Mouse (Mus musculus) CH12.LX (cell line): ENCODE data around the gene Rps26. TPM values are rescaled to one million over a fixed set of nuclear protein-coding genes. Genes with fewer than 3 reads are reported as not detected.
A peak's percentile ranks its signal among the peaks of the same experiment; 100 is the strongest.

Source experiments
- DNase-seq: peaks from one replicate; pipeline ENCODE4 v3.0.0-alpha.2; 2013; ENCODE audit errors: extremely low read depth
- H3K27ac ChIP-seq: 2 replicates; pipeline ENCODE4 v1.5.1; 2012; ENCODE audit warnings: low read depth, mild to moderate bottlenecking, control low read depth, moderate library complexity; ENCODE audit not compliant: insufficient read depth
- H3K27me3 ChIP-seq: replicated peaks from 2 replicates; pipeline ENCODE3; 2012; ENCODE audit warnings: inconsistent platforms
- H3K36me3 ChIP-seq, 2 experiments: replicated peaks in 1 of 2; 2 replicates each; pipeline versions ENCODE3 to v1.6.1; 2012; ENCODE audit warnings: inconsistent platforms in 1 of 2, low read length in 1 of 2, mild to moderate bottlenecking in 1 of 2, mixed read lengths in 1 of 2, moderate library complexity in 1 of 2; ENCODE audit not compliant: control insufficient read depth in 1 of 2, insufficient read depth in 1 of 2
- H3K4me1 ChIP-seq, 2 experiments: 2 replicates each; pipeline ENCODE4 v1.6.1; 2012; ENCODE audit warnings: inconsistent platforms in 1 of 2, moderate library complexity in 1 of 2; ENCODE audit not compliant: insufficient read depth in 2 of 2, control insufficient read depth in 1 of 2
- H3K4me2 ChIP-seq: 2 replicates; pipeline ENCODE4 v1.6.1; 2012; ENCODE audit warnings: low read depth, mild to moderate bottlenecking, control low read depth; ENCODE audit not compliant: poor library complexity, insufficient read depth, severe bottlenecking
- H3K4me3 ChIP-seq, 3 experiments: fragments of 150-350 bp in 1 of 3; sonication (generic) in 1 of 3; replicated peaks in 1 of 3; 2 replicates each; pipeline versions ENCODE3 to v1.5.1; 2011 to 2012; ENCODE audit warnings: low read depth in 2 of 3, low read length in 2 of 3, mild to moderate bottlenecking in 2 of 3, moderate library complexity in 2 of 3, control low read depth in 1 of 3, improper control_type of control experiment in 1 of 3, inconsistent platforms in 1 of 3, mixed read lengths in 1 of 3; ENCODE audit not compliant: poor library complexity in 1 of 3
- H3K79me2 ChIP-seq: replicated peaks from 2 replicates; pipeline ENCODE4 v1.6.1; 2012; ENCODE audit warnings: mild to moderate bottlenecking, moderate library complexity; ENCODE audit not compliant: control insufficient read depth, poor library complexity, insufficient read depth, severe bottlenecking; ENCODE audit errors: extremely low read depth
- H3K9ac ChIP-seq: 2 replicates; pipeline ENCODE4 v1.6.1; 2012; ENCODE audit warnings: low read depth, mild to moderate bottlenecking, control low read depth, moderate library complexity; ENCODE audit not compliant: insufficient read depth
- H3K9me3 ChIP-seq: replicated peaks from 2 replicates; pipeline ENCODE3; 2012; ENCODE audit warnings: low read length, inconsistent platforms, mixed read lengths
- BHLHE40 ChIP-seq: IDR thresholded peaks from 2 replicates; pipeline ENCODE4 v1.6.1; 2011; ENCODE audit warnings: mild to moderate bottlenecking, low read depth, low read length, improper control_type of control experiment
- CHD1 ChIP-seq: IDR thresholded peaks from 2 replicates; pipeline ENCODE4 v1.6.1; 2012; ENCODE audit warnings: low read depth, low read length, improper control_type of control experiment, inconsistent platforms
- CTCF ChIP-seq, 2 experiments: IDR thresholded peaks in 1 of 2; conservative IDR thresholded peaks in 1 of 2; 2 replicates each; pipeline ENCODE4 v1.5.1; 2011 to 2012; ENCODE audit warnings: low read depth in 2 of 2, low read length in 2 of 2, improper control_type of control experiment in 1 of 2, inconsistent platforms in 1 of 2, mild to moderate bottlenecking in 1 of 2, moderate library complexity in 1 of 2
- E2F4 ChIP-seq: IDR thresholded peaks from 2 replicates; pipeline ENCODE4 v1.6.1; 2011; ENCODE audit warnings: low read depth, low read length, improper control_type of control experiment; ENCODE audit not compliant: insufficient replicate concordance
- ELF1 ChIP-seq: IDR thresholded peaks from 2 replicates; pipeline ENCODE4 v1.6.1; 2014; ENCODE audit warnings: low read depth, mild to moderate bottlenecking, inconsistent platforms, low read length, improper control_type of control experiment
- EP300 ChIP-seq: IDR thresholded peaks from 2 replicates; pipeline ENCODE4 v1.6.1; 2011; ENCODE audit warnings: low read length, improper control_type of control experiment
- ETS1 ChIP-seq: conservative IDR thresholded peaks from 2 replicates; pipeline ENCODE4 v1.6.1; 2012; ENCODE audit warnings: low read depth, mild to moderate bottlenecking, inconsistent platforms, low read length, improper control_type of control experiment, moderate library complexity
- GABPA ChIP-seq: IDR thresholded peaks from 2 replicates; pipeline ENCODE4 v1.6.1; 2012; ENCODE audit warnings: low read depth, low read length, improper control_type of control experiment, inconsistent platforms; ENCODE audit not compliant: insufficient replicate concordance
- IRF4 ChIP-seq: IDR thresholded peaks from 2 replicates; pipeline ENCODE4 v1.6.1; 2014; ENCODE audit warnings: low read depth, mild to moderate bottlenecking, inconsistent platforms, low read length, improper control_type of control experiment
- KAT2A ChIP-seq: IDR thresholded peaks from 2 replicates; pipeline ENCODE4 v1.6.1; 2012; ENCODE audit warnings: low read length, improper control_type of control experiment, inconsistent platforms; ENCODE audit not compliant: insufficient replicate concordance
- MAFK ChIP-seq: IDR thresholded peaks from 2 replicates; pipeline ENCODE4 v1.6.1; 2011; ENCODE audit warnings: low read length, improper control_type of control experiment; ENCODE audit not compliant: insufficient replicate concordance
- MAZ ChIP-seq: IDR thresholded peaks from 2 replicates; pipeline ENCODE4 v1.6.1; 2012; ENCODE audit warnings: low read depth, mild to moderate bottlenecking, inconsistent platforms, low read length, improper control_type of control experiment, moderate library complexity
- MEF2A ChIP-seq: IDR thresholded peaks from 2 replicates; pipeline ENCODE4 v1.6.1; 2014; ENCODE audit warnings: low read depth, mild to moderate bottlenecking, inconsistent platforms, low read length, improper control_type of control experiment, borderline replicate concordance
- POLR2A ChIP-seq: IDR thresholded peaks from 2 replicates; pipeline ENCODE4 v1.6.1; 2011; ENCODE audit warnings: low read depth, mild to moderate bottlenecking, improper control_type of control experiment, low read length
- RAD21 ChIP-seq: IDR thresholded peaks from 2 replicates; pipeline ENCODE4 v1.6.1; 2011; ENCODE audit warnings: low read depth, mild to moderate bottlenecking, low read length, improper control_type of control experiment, moderate library complexity
- SIN3A ChIP-seq: IDR thresholded peaks from 2 replicates; pipeline ENCODE4 v1.6.1; 2012; ENCODE audit warnings: low read length, improper control_type of control experiment, inconsistent platforms
- TBP ChIP-seq: conservative IDR thresholded peaks from 2 replicates; pipeline ENCODE4 v1.6.1; 2011; ENCODE audit warnings: low read depth, low read length, improper control_type of control experiment
- TCF12 ChIP-seq: IDR thresholded peaks from 2 replicates; pipeline ENCODE4 v1.6.1; 2014; ENCODE audit warnings: low read depth, mild to moderate bottlenecking, inconsistent platforms, low read length, improper control_type of control experiment
- UBTF ChIP-seq: IDR thresholded peaks from 2 replicates; pipeline ENCODE4 v1.6.1; 2012; ENCODE audit warnings: low read depth, mild to moderate bottlenecking, inconsistent platforms, low read length, improper control_type of control experiment, moderate library complexity
- USF1 ChIP-seq: IDR thresholded peaks from 2 replicates; pipeline ENCODE4 v1.6.1; 2014; ENCODE audit warnings: low read depth, mild to moderate bottlenecking, inconsistent platforms, low read length, improper control_type of control experiment
- USF2 ChIP-seq: conservative IDR thresholded peaks from 2 replicates; pipeline ENCODE4 v1.6.1; 2011; ENCODE audit warnings: low read depth, low read length, improper control_type of control experiment
- ZKSCAN1 ChIP-seq: IDR thresholded peaks from 2 replicates; pipeline ENCODE4 v1.6.1; 2012; ENCODE audit warnings: low read depth, inconsistent platforms, low read length, improper control_type of control experiment, borderline replicate concordance
- ZMIZ1 ChIP-seq: IDR thresholded peaks from 2 replicates; pipeline ENCODE4 v1.6.1; 2012; ENCODE audit warnings: low read depth, mild to moderate bottlenecking, inconsistent platforms, low read length, improper control_type of control experiment
- ZNF384 ChIP-seq: IDR thresholded peaks from 2 replicates; pipeline ENCODE4 v1.6.1; 2012; ENCODE audit warnings: low read depth, low read length, improper control_type of control experiment, inconsistent platforms
- dilution Hi-C: fragments of 300-500 bp; cut with MboI; formaldehyde crosslinking; loops from 2 replicates; pipeline ENCODE4 v1.14.3; 2020; ENCODE audit warnings: low sequenced_read_pairs; ENCODE audit not compliant: extremely low pct_unique_long_range_greater_than_20kb, extremely low pct_ligation_motif_present
- in situ Hi-C: fragments of 300-500 bp; cut with MboI; formaldehyde crosslinking; loops from 3 replicates; pipeline ENCODE4 v1.14.3; 2019; ENCODE audit warnings: low sequenced_read_pairs, low pct_ligation_motif_present, low pct_unique_long_range_greater_than_20kb, mixed read lengths
- polyA plus RNA-seq: library from polyadenylated mRNA; unstranded; fragments of >175 nt; gene quantifications from 2 replicates; pipeline ENCODE4 v1.2.1, GENCODE M21; 2012; ENCODE audit warnings: low read depth; ENCODE audit not compliant: insufficient read length
- total RNA-seq, 2 experiments: library from RNA; depleted of rRNA; stranded (reverse); fragments of 300-350 nt in 1 of 2; fragments of >200 nt in 1 of 2; gene quantifications; 2 replicates each; pipeline ENCODE4 v1.2.3; 2012 to 2014

Gene Rps26
- total and polyA plus RNA-seq, 3 experiments = 1,906 to 2,987 (median 2,220) TPM

DNA sequence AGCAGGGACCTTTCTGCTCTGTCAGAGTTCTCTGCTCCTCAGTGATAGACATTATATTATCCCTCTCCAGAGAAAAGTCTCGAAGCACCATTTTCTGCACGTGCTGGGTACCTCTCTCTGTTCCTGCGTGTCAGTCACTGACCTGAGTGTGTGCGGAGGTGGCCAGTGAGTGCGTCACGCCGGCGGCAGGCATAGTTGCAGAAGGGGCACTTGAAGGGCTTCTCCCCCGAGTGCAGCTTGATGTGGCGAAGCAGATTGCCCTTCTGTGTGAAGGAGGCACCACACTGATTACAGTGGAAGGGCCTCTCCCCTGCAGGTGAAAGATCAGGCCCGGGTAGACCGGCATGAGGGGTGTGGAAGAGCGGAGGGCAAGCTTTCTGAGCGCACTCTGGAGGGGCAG is 13.5 kb upstream of the Rps26 start:
- no peak overlapping the region for H3K4me2 ChIP-seq
- DNase-seq = no peak
- H3K4me1 ChIP-seq = peaks cover 6 to 12% of the 10 kb centered on the region in 2 experiments
- in situ Hi-C loops (no loop called here), dilution Hi-C loops (no loop called here)
- H3K9ac ChIP-seq = no peak overlapping the region
- H3K27me3 ChIP-seq = no peaks in the 10 kb centered on the region
- H3K9me3 ChIP-seq = no peaks in the 10 kb centered on the region
- TF ChIP-seq ZNF384 (no peak), TBP (no peak), UBTF (no peak), E2F4 (no peak), IRF4 (no peak), ELF1 (no peak), CTCF (conservative IDR thresholded peaks at IDR 0.05 in 1 of 2, IDR thresholded peaks at IDR 0.05 in 1 of 2; ENCODE audit: low read depth in 2 of 2, low read length in 2 of 2) (no peak), BHLHE40 (no peak), ZKSCAN1 (no peak), ZMIZ1 (no peak), ETS1 (no peak), MAFK (no peak)
- H3K4me3 ChIP-seq = no peak overlapping the region
- no peak overlapping the region for H3K27ac ChIP-seq
- no peaks in the 10 kb centered on the region for H3K79me2 ChIP-seq
- H3K36me3 ChIP-seq = peaks cover 0 to 2% of the 10 kb centered on the region in 2 experiments

DNA sequence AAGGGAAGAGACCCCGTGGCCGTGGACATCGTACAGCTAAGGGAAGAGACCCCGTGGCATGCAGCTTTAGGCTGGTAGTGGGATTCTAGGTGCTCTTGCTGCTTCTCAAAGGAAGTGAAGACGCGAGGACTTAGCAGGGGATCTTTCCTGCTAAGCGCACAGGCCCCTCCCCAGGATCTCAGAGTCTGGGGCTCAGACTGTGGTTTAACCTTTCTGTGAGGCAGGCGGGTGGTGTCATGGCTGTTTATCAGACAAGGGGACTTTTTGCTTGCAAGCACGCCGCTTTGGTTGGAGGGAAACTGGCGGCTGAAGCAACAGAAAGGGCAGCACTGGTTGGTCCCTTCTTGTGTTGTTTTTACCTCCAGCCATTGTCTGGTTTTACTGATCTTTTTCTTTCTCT is 10.5 kb upstream of the Rps26 start:
- Histone ChIP-seq H3K79me2 (no peaks in the 10 kb centered on the region), H3K4me3 (no peak overlapping the region), H3K4me2 (peak overlapping the region; percentile 2; the same call in 1 of the 2 replicates), H3K27me3 (no peaks in the 10 kb centered on the region), H3K9ac (no peak overlapping the region), H3K36me3 (peaks cover 0 to 4% of the 10 kb centered on the region in 2 experiments), H3K27ac (no peak overlapping the region), H3K9me3 (no peaks in the 10 kb centered on the region), H3K4me1 (peaks cover 6 to 9% of the 10 kb centered on the region in 2 experiments)
- no peak for DNase-seq
- dilution Hi-C loops (no loop called here), in situ Hi-C loops (no loop called here)
- no peak for TF ChIP-seq SIN3A
- TF ChIP-seq UBTF = no peak
- no peak for TF ChIP-seq USF2

DNA sequence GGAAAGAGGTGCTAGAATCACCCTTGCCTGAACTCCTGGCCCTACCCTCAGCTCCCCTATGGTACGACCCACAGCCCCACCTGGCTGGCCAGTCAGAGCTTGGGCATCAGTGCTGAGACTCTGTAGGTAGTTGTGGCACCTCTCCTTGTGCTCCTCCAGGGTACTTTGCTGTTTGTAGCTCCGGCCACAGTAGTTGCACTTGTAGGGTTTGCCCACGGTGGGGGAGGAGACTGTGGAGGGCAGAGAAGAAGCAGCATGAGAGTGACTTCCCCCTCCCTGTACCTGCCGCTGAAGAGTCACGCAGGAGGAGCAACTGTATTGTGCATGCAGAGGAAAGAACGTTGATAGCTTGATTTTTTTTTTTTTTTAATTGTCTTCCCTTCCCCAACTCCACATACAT is 10.0 kb upstream of the Rps26 start:
- no peaks in the 10 kb centered on the region for H3K9me3 ChIP-seq
- dilution Hi-C loops = no loop called here
- DNase-seq = no peak
- in situ Hi-C loops = no loop called here
- H3K27ac ChIP-seq = no peak overlapping the region
- H3K9ac ChIP-seq = no peak overlapping the region
- peaks cover 0 to 4% of the 10 kb centered on the region in 2 experiments for H3K36me3 ChIP-seq
- no peak overlapping the region for H3K4me3 ChIP-seq
- H3K4me2 ChIP-seq = 0 out of 2 replicates have a peak overlapping the region, but pooled peaks have one; percentile 2
- TF ChIP-seq USF1 (no peak), EP300 (no peak), GABPA (no peak), MEF2A (no peak), RAD21 (no peak), BHLHE40 (no peak), CTCF (conservative IDR thresholded peaks at IDR 0.05 in 1 of 2, IDR thresholded peaks at IDR 0.05 in 1 of 2; ENCODE audit: low read depth in 2 of 2, low read length in 2 of 2) (no peak), TCF12 (no peak), USF2 (no peak), ZKSCAN1 (no peak), MAZ (no peak), MAFK (no peak), UBTF (no peak), KAT2A (no peak), POLR2A (no peak), CHD1 (no peak)
- no peaks in the 10 kb centered on the region for H3K27me3 ChIP-seq
- H3K79me2 ChIP-seq = no peaks in the 10 kb centered on the region
- H3K4me1 ChIP-seq = peaks cover 6 to 9% of the 10 kb centered on the region in 2 experiments
